In genomic region chr14:54180754-54181153, GRCm38 (mm10) we compare ENCODE assay signal across 10 mouse cellular contexts.
DNase-seq lines count a peak whose midpoint lies in the region; ATAC-seq and TF ChIP-seq lines count a peak whose summit lies in the region.
"Had no signal": no experiment of that assay in that cellular context is flagged by ENCODE, and none has a peak within 500 bp of the region (broad histone marks: within the 10 kb centered on the region; RNA-seq: fewer than 3 reads in every experiment).

No protein-coding gene starts in this region.

- intact Hi-C loops in heart, postnatal 36 days (cut with DNase I), result no loop called here
- intact Hi-C loops in heart, postnatal 14 days (cut with DNase I), result no loop called here

- H3K27ac ChIP-seq in heart, embryonic 12.5 days (ENCODE audit: poor library complexity, severe bottlenecking), result peak overlapping the region; percentile 14; the same call in 1 of the 2 replicates
- peak overlapping the region; percentile 52; the same call in 1 of the 2 replicates for H3K27ac ChIP-seq in lung, embryonic 14.5 days (ENCODE audit: low read depth)
- peak overlapping the region; percentile 40; the same call in 1 of the 2 replicates for H3K27ac ChIP-seq in brown adipose tissue, adult 24 weeks (replicated peaks; ENCODE audit: low read depth, low read length)

- ATAC-seq in heart, embryonic 12.5 days (ENCODE audit: insufficient number of reproducible peaks, low FRiP score), result no peak
- no peak for ATAC-seq in lung, embryonic 14.5 days (ENCODE audit: insufficient read depth)
- no peak for ATAC-seq in erythroid progenitor cell, adult 5-6 weeks (replicated peaks; ENCODE audit: low FRiP score, poor library complexity, severe bottlenecking)

- H3K9me3 ChIP-seq in heart, embryonic 12.5 days (replicated peaks), result no peaks in the 10 kb centered on the region
- no peaks in the 10 kb centered on the region for H3K9me3 ChIP-seq in lung, embryonic 14.5 days (ENCODE audit: low read depth, low read length)

- no peak overlapping the region for H3K4me3 ChIP-seq in heart, embryonic 12.5 days
- H3K4me3 ChIP-seq in lung, embryonic 14.5 days (ENCODE audit: low read depth, low read length), result no peak overlapping the region
- no peak overlapping the region for H3K4me3 ChIP-seq in lung, adult 2 months (replicated peaks; ENCODE audit: extremely low read depth, low read depth, low read length)
- H3K4me3 ChIP-seq in brown adipose tissue, adult 24 weeks (ENCODE audit: insufficient read depth, low read depth, low read length), result no peak overlapping the region
- H3K4me3 ChIP-seq: erythroblast, embryonic 14.5 days had no signal

- no peak for TF ChIP-seq CTCF in lung, embryonic 14.5 days (IDR thresholded peaks at IDR 0.05; ENCODE audit: low read depth)
- TF ChIP-seq CTCF in lung, adult 2 months (IDR thresholded peaks at IDR 0.05; ENCODE audit: insufficient read depth, low read length), result no peak

- no peaks in the 10 kb centered on the region for H3K36me3 ChIP-seq in heart, embryonic 12.5 days
- H3K36me3 ChIP-seq in lung, embryonic 14.5 days (ENCODE audit: insufficient read depth), result no peaks in the 10 kb centered on the region

- no peak overlapping the region for H3K9ac ChIP-seq in heart, embryonic 12.5 days
- no peak overlapping the region for H3K9ac ChIP-seq in lung, embryonic 14.5 days

- WGBS in heart, embryonic 12.5 days, result 85% methylated on average over 3 of the region's 3 CpGs
- 61% methylated on average over 3 of the region's 3 CpGs for WGBS in lung, embryonic 14.5 days
- WGBS in lung, adult 2 months, result 58% methylated on average over 3 of the region's 3 CpGs

- H3K4me2 ChIP-seq in heart, embryonic 12.5 days, result no peak overlapping the region
- no peak overlapping the region for H3K4me2 ChIP-seq in lung, embryonic 14.5 days

- DNase-seq in heart, postnatal 36 days, result no peak
- peak; percentile 56 for DNase-seq in lung, embryonic 14.5 days
- no peak for DNase-seq in lung, adult 2 months
- DNase-seq in heart, postnatal 14 days, result peak; percentile 27 to 50
- DNase-seq: adrenal gland, adult 8-10 months; liver had no signal

- H3K27me3 ChIP-seq in heart, embryonic 12.5 days (replicated peaks), result no peaks in the 10 kb centered on the region
- no peaks in the 10 kb centered on the region for H3K27me3 ChIP-seq in lung, embryonic 14.5 days (ENCODE audit: insufficient read depth, low read length)

- H3K4me1 ChIP-seq in heart, embryonic 12.5 days (replicated peaks), result peaks cover 35% of the 10 kb centered on the region
- peaks cover 27% of the 10 kb centered on the region for H3K4me1 ChIP-seq in lung, embryonic 14.5 days (ENCODE audit: insufficient read depth)
- H3K4me1 ChIP-seq in lung, adult 2 months (ENCODE audit: control insufficient read depth, insufficient read depth, low read length), result peaks cover 11% of the 10 kb centered on the region
- no peaks in the 10 kb centered on the region for H3K4me1 ChIP-seq in brown adipose tissue, adult 24 weeks (ENCODE audit: control insufficient read depth, insufficient read depth, insufficient read length, low read length)

- no peak for TF ChIP-seq POLR2A in lung, adult 2 months (IDR thresholded peaks at IDR 0.05; ENCODE audit: borderline replicate concordance, extremely low read depth, low read depth, low read length)

Comparison
In these comparisons a context has a peak if more than half of its experiments do, and no peak if none do; other contexts are left out.
1. DNase-seq: peak in lung, embryonic 14.5 days (single experiment) and heart, postnatal 14 days (2 of 2); none in heart, postnatal 36 days (0 of 2) and lung, adult 2 months (single experiment).
2. Peak in every context shown above with its lines, with median percentiles within 50 percentile points of each other: H3K27ac ChIP-seq.